Mouse (Mus musculus) skeletal muscle tissue, adult 2 months (tissue): ENCODE results near the gene Aspdh.

Experiments
- DNase-seq: peaks from one replicate; pipeline ENCODE4 v3.0.0-alpha.2; 2012; ENCODE audit warnings: low read depth, low spot score

Gene Aspdh

GRCm38 (mm10) chr7:44465111-44465510 lies at the start of gene Aspdh:
Aspdh (plus strand) TSS chr7:44465391.
- no peak for DNase-seq

- DNase-seq, result no peak
Observed at GRCm38 (mm10) chr7:44427666-44428065, 37.5 kb upstream of the Aspdh start.

- DNase-seq, result no peak
Observed at GRCm38 (mm10) chr7:44428171-44428950, 36.8 kb upstream of the Aspdh start.

- no peak for DNase-seq
Observed at GRCm38 (mm10) chr7:44428968-44429521, 36.1 kb upstream of the Aspdh start, which contains the start of gene Lrrc4b. Lrrc4b (plus strand) TSS chr7:44429018.

GRCm38 (mm10) chr7:44429534-44430488 lies 35.4 kb upstream of the Aspdh start:
- DNase-seq, result no peak

GRCm38 (mm10) chr7:44432550-44432949 lies 32.6 kb upstream of the Aspdh start:
- DNase-seq, result no peak

- DNase-seq, result no peak
Observed at GRCm38 (mm10) chr7:44433371-44433770, 31.8 kb upstream of the Aspdh start.

- no peak for DNase-seq
Observed at GRCm38 (mm10) chr7:44434089-44434488, 31.1 kb upstream of the Aspdh start.

GRCm38 (mm10) chr7:44435796-44436195 lies 29.4 kb upstream of the Aspdh start:
- DNase-seq, result no peak

- DNase-seq, result no peak
Observed at GRCm38 (mm10) chr7:44436267-44436666, 28.9 kb upstream of the Aspdh start.

- no peak for DNase-seq
Observed at GRCm38 (mm10) chr7:44437188-44437587, 28.0 kb upstream of the Aspdh start.

GRCm38 (mm10) chr7:44437933-44438332 lies 27.3 kb upstream of the Aspdh start:
- DNase-seq, result no peak

GRCm38 (mm10) chr7:44439696-44440095 lies 25.5 kb upstream of the Aspdh start:
- no peak for DNase-seq

- DNase-seq, result no peak
Observed at GRCm38 (mm10) chr7:44440479-44440878, 24.7 kb upstream of the Aspdh start.

GRCm38 (mm10) chr7:44441180-44441579 lies 24.0 kb upstream of the Aspdh start:
- DNase-seq, result no peak

GRCm38 (mm10) chr7:44441648-44442109 lies 23.5 kb upstream of the Aspdh start:
- DNase-seq, result no peak

- no peak for DNase-seq
Observed at GRCm38 (mm10) chr7:44442407-44442821, 22.8 kb upstream of the Aspdh start.

GRCm38 (mm10) chr7:44443268-44444173 lies 21.7 kb upstream of the Aspdh start:
- no peak for DNase-seq

GRCm38 (mm10) chr7:44444886-44445527 lies 20.2 kb upstream of the Aspdh start:
- DNase-seq, result no peak

GRCm38 (mm10) chr7:44445528-44445923 lies 19.7 kb upstream of the Aspdh start:
- DNase-seq, result no peak
